Mouse (Mus musculus) cerebellum, adult 2 months (tissue): ENCODE measurements around the gene Inhbb. TPM values are rescaled to one million over a fixed set of nuclear protein-coding genes. Genes with fewer than 3 reads are reported as not detected.

Experiments
- DNase-seq, 2 experiments: peaks; one replicate each; pipeline ENCODE4 v3.0.0; 2021
- H3K27ac ChIP-seq: fragments of 200-500 bp; 2 replicates; pipeline ENCODE4 v1.5.1; 2012; ENCODE audit warnings: low read length, control low read depth, inconsistent platforms; ENCODE audit not compliant: insufficient read depth
- H3K27me3 ChIP-seq: fragments of 200-500 bp; 2 replicates; pipeline ENCODE4 v1.6.1; 2012; ENCODE audit warnings: inconsistent platforms, mild to moderate bottlenecking, low read length, moderate library complexity; ENCODE audit not compliant: control insufficient read depth, insufficient read depth
- H3K4me1 ChIP-seq: fragments of 200-500 bp; 2 replicates; pipeline ENCODE4 v1.6.1; 2011; ENCODE audit warnings: low read length; ENCODE audit not compliant: control insufficient read depth, insufficient read depth
- H3K4me3 ChIP-seq: fragments of 200-500 bp; replicated peaks from 2 replicates; pipeline ENCODE3; 2011; ENCODE audit warnings: mild to moderate bottlenecking, low read depth, low read length, control low read depth; ENCODE audit not compliant: insufficient read depth
- CTCF ChIP-seq: fragments of 200-500 bp; IDR thresholded peaks from 2 replicates; pipeline ENCODE4 v1.5.1; 2011; ENCODE audit warnings: low read depth, mild to moderate bottlenecking, control low read depth, low read length, moderate library complexity, borderline replicate concordance; ENCODE audit not compliant: insufficient read depth
- POLR2A ChIP-seq: fragments of 200-500 bp; IDR thresholded peaks from 2 replicates; pipeline ENCODE4 v1.6.1; 2011; ENCODE audit warnings: low read length, control low read depth, borderline replicate concordance; ENCODE audit not compliant: insufficient read depth
- WGBS: fragments of 180-500 bp; shearing (Covaris S2); methylation state at CpG from one replicate; pipeline ENCODE4 v1.1.7; 2018; 5-methylcytosine and 5-hydroxymethylcytosine counted together
- polyA plus RNA-seq: library from polyadenylated mRNA; depleted of rRNA; stranded (reverse); fragments of >200 nt; gene quantifications from 2 replicates; pipeline ENCODE4 v1.2.3, GENCODE M21; 2012; rRNA removed

The Inhbb gene
- polyA plus RNA-seq, 1 experiment: 6.1 TPM

DNA sequence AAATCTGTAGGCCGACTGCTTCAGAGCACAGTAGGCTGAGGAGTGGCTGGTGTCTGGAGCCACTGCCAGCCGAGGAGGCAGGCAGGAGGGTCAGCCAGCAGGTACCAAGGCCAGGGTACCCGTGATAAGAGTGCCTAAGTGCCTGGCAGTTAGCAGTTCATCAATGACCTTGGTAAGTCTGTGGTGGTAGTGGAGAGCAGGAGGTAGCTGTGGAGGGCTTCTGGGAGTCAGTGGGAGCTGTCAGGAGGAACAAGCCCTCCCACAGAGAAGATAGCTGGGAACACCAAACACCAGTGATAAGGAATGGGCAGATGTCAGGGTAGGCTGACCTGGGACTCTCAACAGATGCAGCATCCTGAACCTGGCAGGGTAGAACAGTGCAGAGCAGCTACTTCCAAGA lies 35.7 kb downstream of the Inhbb start:
- Histone ChIP-seq H3K4me3 (no peak overlapping the region), H3K27ac (no peak overlapping the region), H3K4me1 (peaks cover 10% of the 10 kb centered on the region), H3K27me3 (no peaks in the 10 kb centered on the region)
- no peak for DNase-seq
- TF ChIP-seq CTCF: no peak
- TF ChIP-seq POLR2A: no peak
- 85% methylated on average over 3 of the region's 3 CpGs for WGBS

DNA sequence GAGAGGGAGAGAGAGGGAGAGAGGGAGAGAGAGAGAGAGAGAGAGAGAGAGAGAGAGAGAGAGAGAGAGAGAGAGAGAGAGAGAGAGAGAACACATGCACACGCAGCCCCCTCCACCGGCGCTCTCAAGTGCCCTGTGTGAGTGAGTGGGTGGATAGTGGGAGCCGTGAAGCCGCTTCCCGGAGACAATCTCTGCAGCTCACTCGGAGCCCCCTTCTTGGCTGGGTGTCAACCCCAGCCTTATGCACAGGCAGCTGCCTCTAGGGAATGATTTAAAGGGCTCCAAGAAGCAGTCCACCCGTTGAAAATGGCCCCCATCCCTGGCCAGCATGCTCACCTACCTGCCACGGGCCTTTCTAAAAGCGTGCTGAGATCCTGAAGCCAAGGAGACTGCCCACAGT lies 38.1 kb downstream of the Inhbb start:
- 23% methylated on average over 10 of the region's 10 CpGs for WGBS

DNA sequence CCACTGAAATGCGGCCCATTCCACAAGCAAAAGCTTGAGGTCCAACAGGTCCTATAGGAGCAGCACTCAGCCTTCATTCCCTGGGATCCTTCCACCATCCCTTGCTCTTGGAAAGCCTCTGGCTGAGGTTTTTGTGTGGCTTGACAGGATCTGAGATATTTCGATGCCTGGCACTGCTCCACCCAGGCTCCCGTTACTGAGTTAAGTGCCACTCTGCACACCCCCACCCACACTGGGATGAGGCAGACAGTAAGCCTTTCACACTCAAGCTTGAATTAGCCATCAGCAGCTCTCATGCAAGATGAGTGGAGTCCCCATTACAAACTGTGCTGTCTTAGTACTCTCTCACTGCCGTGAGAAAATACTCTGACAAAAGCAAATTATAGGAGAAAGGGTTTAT lies 41.4 kb downstream of the Inhbb start:
- Histone ChIP-seq H3K4me3 (no peak overlapping the region), H3K27ac (no peak overlapping the region), H3K27me3 (no peaks in the 10 kb centered on the region), H3K4me1 (no peaks in the 10 kb centered on the region)
- no peak for TF ChIP-seq POLR2A
- no peak for TF ChIP-seq CTCF
- WGBS: 81% methylated on average over 4 of the region's 4 CpGs
- DNase-seq: no peak

More for the DNA sequence above, 38.1 kb downstream of the Inhbb start:
- H3K4me3 ChIP-seq: no peak overlapping the region
- H3K27me3 ChIP-seq: no peaks in the 10 kb centered on the region
- no peak for DNase-seq
- no peaks in the 10 kb centered on the region; the same call in 1 of the 2 replicates for H3K4me1 ChIP-seq
- no peak overlapping the region for H3K27ac ChIP-seq
- TF ChIP-seq POLR2A: no peak
- no peak for TF ChIP-seq CTCF

DNA sequence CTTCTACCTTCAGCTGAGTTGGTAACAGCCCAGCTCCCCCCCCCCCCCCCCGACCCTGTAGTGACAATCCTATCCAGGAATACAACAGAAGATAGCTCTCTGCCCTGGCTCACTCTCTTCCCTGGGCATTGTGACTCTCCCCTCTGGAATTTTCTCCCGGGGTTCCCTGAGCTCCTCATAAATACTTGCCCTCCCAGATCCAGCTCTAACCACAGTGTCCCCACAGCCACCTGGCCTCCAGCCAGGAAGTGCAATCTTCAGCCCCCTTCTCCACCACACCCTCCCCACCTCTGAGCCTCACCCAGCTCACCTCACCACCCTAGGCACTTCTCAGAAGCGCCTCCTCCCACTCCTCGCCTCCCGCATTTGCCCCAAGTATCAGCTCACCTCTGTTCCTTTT lies 46.7 kb downstream of the Inhbb start:
- 75% methylated on average over 4 of the region's 5 CpGs for WGBS
- no peak for DNase-seq
- H3K27ac ChIP-seq: no peak overlapping the region
- H3K4me1 ChIP-seq: no peaks in the 10 kb centered on the region
- H3K4me3 ChIP-seq: no peak overlapping the region
- H3K27me3 ChIP-seq: no peaks in the 10 kb centered on the region
- TF ChIP-seq CTCF (no peak), POLR2A (no peak)

DNA sequence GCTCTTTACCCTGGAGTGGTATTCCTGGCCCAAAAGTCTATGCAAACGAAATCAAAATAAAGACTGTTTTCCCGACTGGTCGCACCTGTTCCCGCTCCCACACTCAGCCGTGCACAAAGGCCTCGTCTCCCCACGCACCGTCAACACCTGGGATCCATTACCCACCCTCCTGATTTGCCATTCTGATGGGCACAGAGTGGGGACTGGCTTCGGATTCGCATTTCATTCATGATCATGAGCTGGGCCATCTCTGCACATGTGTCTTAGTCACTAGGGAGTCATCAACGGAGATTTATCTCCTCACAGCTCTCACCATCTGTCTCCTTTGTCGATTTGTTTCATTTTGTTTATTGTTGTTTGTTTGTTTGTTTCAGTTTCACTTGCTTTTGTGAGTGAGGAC lies 54.5 kb downstream of the Inhbb start:
- no peak for DNase-seq
- TF ChIP-seq CTCF: no peak
- H3K27ac ChIP-seq: no peak overlapping the region
- WGBS: 67% methylated on average over 12 of the region's 12 CpGs
- H3K4me1 ChIP-seq: no peaks in the 10 kb centered on the region
- H3K4me3 ChIP-seq: no peak overlapping the region
- no peaks in the 10 kb centered on the region for H3K27me3 ChIP-seq

DNA sequence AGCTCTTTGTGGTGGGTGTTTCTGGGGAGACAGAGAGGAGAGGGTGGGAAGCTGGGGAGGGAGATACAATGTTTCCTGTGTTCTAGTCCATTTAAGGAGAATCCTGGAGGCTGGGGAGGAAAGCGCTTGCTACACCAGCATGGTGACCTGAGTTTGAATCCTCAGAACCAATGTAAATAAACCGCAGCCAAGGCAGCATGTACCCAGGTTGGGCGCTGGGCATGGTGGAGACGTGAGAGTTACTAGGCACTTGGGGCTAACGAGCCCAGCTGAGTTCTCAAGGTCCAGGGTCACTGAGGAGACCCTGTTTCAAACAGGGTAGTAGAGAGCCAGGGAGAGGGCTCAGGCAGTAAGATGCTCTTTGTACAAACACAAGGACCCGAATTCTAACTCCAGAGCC lies 55.7 kb downstream of the Inhbb start:
- TF ChIP-seq CTCF: no peak
- no peak for TF ChIP-seq POLR2A
- no peak overlapping the region for H3K4me3 ChIP-seq
- no peaks in the 10 kb centered on the region for H3K27me3 ChIP-seq
- H3K4me1 ChIP-seq: no peaks in the 10 kb centered on the region
- DNase-seq: no peak
- H3K27ac ChIP-seq: no peak overlapping the region
- 86% methylated on average over 6 of the region's 6 CpGs for WGBS

Other genes starting within 250 kb of the Inhbb start
- 24.5 and 25.1 TPM in 2 replicates for gene Ralb, start 82.5 kb upstream of the Inhbb start, polyA plus RNA-seq
- gene Tmem185b, start 103.9 kb upstream of the Inhbb start, polyA plus RNA-seq: 13.0 TPM in 2 replicates
- gene Epb41l5, start 226.8 kb upstream of the Inhbb start, polyA plus RNA-seq: 4.7 and 5.4 TPM in 2 replicates